Mouse (Mus musculus) activated CD4-positive, CD25-positive, alpha-beta regulatory T cell, adult 4 months (primary cell): Measurements from ENCODE around the gene Syndig1. TPM values are rescaled to one million over a fixed set of nuclear protein-coding genes. Genes with fewer than 3 reads are reported as not detected.

Experiments used
- ATAC-seq: one replicate; pipeline ENCODE4 v1.8.0; 2017
- polyA plus RNA-seq, 2 experiments: library from polyadenylated mRNA; unstranded; fragments of 100-300 nt; shearing (Covaris generic); gene quantifications; one replicate each; pipeline ENCODE4 v1.2.1; 2017

Syndig1 gene
- polyA plus RNA-seq = under 1 TPM in 1 of 2 experiments, not detected in 1; 0.32 TPM

DNA sequence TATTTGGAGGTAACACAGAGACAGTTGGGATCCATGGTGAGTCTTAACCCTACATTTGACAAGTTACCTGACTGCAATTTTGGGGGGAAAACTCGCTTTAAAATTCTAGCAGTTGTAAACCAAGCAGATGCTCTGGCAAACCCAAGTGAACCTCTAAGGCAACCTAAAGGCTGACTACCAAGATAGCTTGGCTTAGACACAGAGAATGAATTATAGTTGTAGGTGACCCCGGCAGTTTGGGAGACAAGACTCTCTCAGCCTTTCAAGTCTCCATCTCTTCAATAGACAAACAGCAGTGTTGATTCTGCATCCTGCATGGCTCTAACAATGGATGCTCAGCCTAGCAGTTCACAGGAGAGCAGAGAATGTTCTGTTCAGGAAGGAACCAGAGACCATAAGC lies at the start of gene Syndig1:
Gene Syndig1 (plus strand): TSS at position 301 of the 400 bp plus-strand sequence.
- ATAC-seq = no peak

DNA sequence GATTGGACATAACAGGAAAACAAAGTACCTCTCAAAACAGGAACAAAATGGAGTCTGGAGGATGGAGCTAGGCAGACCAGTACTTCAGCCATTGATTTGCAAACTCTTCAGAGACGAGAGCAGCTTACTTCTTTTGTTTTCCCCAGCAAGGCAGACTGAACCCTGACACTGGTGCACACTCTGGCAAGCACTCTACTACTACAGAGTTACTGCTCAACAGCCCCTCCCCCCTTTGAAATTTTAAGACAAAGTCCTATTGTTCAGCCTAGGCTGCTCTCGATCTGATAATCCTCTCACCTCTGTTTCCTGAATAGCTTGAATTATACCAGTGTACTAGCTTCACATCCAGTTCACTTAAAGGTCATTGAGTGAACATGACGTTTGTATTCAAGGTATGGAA lies 30.4 kb upstream of the Syndig1 start:
- ATAC-seq = no peak

DNA sequence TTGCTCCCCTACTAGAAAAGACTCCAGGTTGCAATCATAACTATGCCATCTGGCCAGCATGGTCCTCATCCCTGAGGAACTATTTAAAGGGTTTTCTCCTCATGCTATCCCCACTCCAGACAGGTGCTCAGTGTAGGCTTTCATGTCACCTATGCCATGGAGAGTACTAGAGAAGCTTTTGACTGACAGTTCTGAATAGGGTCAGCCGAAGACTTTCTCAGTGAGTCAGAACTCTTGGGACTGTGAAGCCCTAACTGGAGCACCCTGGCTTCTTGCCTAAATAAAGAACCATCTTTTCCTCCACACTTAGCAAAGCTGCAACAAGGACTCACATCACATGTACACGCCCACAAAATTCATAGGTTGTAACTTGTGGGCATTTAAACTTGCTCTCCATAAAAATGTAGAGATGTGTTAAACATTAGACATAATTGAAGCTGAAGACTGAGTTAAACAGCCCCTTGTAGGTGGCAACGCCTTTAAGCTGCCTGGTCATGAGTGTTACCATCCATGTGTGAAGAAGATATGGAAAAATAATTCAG lies 24.3 kb upstream of the Syndig1 start:
- ATAC-seq = no peak

DNA sequence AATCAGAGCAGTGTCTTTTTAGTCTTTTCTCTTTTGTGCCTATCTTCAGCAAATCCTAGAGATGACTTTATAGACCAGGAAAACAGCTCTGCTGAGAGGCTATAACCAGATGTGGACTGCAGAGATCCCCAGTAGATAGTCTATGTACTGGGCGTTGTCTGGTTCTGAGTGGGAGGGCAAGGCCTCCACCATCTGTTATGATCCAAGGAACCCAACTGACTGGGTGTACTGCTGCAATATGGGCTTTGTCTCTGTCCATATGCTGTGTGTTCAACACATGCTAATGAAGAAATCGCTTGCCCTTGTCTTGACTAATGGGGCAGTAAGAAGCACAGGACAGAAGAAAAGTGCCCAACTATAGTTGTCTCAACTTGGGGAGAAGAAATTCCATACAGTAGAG lies 23.8 kb upstream of the Syndig1 start:
- ATAC-seq = no peak

DNA sequence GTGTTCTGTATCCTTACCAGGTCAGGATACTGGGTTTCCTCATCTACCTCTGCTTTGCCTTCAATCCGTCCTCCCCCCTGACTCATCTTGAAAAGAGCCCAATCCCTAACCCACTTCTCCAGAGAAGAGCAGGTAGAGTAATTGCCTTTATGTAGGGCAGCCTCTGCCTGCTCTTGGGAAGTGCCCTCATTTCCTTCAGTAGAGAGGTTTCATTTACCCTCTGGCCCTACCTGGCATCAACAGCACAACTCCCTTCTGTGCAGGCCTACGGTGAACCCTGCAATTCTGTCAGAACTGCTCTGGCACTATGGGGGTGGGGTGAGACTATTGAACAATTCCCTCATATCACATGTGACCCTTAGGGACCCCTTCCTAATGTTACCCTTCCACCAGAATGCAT lies 16.1 kb upstream of the Syndig1 start:
- no peak for ATAC-seq

DNA sequence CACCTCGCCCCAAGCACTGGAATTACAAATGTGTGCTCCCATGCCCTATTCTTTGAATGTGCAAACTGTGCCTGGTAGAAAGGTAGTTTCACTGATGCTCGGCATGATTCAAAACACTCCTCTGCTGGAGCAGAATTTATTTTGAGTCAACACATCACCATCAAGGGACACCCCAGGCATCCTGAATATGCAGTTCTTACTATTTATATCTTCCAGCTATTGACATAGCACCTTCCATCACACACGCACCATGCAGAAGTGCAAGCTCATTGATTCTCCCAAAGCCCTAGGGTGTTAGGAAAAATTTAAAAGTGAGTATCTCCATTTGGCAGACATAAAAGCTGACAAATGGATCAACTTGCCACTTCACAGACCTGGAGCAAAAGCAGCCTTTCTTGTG lies 10.6 kb upstream of the Syndig1 start:
- no peak for ATAC-seq

DNA sequence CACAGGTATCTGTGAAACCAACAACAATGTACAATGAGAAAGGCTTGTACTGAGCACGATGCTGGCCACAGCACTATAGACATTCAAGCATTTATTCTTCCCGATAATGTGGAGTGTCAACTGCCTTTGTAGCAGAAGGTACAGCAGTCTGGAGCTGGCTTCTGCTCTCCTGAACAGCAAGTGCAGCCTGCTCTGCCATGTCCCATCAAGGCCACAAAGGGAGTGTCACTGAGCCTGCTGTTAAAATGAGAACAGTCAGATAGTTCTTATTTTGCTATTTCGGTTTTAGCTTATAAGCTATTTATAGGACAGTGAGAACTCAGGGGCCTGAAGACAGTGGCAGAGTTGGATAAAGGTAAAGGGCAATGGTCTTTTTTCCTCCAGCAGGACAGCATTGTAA lies 9.3 kb upstream of the Syndig1 start:
- ATAC-seq = no peak

DNA sequence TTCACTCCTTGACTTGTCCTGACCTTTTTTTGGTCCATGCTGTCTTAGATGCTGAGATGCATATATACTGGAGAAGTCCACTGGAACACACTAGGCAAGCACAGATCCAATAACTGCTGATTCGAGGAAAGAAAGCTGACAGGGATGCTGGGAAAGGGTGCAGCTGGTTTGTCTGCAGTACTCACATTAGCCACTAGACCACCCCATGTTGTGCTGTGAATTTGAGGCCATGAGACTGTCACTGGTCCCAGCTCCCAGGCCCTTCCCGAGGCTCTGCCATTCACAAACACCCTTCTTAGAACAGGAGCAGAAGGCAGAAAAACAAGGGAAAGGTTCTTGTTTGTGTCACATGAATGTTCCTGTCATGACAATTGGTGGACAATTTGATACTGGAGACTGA lies 8.8 kb upstream of the Syndig1 start:
- no peak for ATAC-seq

DNA sequence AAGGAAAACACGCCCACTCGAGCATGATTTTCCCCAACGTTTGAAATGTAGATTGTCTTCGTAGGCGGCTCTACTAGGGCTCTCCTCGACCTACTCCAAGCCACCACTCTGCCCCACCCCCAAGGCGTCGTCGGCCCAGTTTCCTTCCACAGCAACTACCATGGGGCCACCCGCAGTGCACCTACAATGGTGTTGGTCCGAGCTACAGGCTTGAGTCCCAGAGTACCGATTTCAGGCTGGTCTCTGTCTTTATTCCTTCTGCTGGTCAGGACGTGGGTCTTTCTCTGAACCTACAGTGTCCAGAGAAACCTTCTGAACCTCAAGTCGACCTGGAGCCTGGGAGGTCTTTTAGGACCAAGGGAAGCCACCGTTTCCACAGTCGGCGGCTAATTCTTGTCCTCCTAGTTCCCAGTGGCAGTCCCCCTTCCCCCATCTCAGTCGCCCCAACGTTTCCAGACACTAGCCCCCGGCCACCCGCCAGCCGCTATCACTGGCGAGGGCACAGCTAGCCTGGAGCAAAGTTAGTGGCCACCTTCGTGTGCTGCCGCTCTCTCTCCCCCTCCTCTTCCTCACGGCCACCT lies 1.0 kb downstream of the Syndig1 start:
- ATAC-seq = no peak

DNA sequence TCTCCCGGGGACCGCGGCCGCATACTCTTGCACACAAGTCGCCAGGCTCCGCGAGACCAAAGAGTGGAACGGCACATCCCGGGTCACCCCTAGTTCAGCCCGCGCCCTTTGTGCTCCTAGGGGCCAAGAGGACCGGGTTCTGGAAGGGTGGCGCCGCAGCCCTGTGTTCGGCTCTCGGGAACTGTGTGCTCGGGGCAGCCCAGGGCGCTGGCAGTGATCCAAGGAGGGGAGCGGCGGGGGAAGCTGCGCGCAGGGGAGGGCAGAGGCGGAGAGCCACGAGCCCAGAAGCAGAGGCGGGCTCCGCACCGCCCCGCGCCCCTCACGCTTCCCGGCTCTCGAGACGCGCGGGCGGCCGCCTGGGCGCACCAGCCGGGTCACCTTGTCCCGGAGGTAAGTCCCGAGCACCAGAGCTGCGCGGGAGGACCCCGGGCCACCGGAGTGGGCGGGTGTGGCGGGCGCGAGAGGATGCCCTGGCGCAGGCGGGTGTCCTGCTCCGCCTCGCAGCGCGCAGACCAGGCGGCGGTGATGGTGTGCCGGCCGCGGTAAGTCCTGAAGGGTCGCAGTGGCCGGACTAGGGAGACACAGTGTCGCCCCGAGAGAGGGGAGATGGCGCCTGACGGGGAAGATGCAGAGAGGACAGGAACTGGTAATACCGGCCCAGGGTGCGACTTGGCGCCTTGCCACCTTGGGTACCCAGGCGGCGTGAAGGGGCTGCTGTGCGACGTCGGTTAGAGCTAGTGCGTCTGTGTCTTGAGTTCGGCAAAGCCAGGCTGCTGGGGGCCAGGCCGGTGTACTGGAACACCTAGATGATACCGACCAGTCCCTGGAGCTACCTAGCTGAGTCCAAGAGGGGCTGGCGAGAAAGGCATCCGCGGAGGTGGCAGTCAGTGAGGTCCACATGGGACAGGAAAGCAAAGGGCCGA lies 1.8 kb downstream of the Syndig1 start, which contains the start of gene C530025M09Rik:
Gene C530025M09Rik (minus strand): TSS at position 678 of the 923 bp plus-strand sequence.
- no peak for ATAC-seq

DNA sequence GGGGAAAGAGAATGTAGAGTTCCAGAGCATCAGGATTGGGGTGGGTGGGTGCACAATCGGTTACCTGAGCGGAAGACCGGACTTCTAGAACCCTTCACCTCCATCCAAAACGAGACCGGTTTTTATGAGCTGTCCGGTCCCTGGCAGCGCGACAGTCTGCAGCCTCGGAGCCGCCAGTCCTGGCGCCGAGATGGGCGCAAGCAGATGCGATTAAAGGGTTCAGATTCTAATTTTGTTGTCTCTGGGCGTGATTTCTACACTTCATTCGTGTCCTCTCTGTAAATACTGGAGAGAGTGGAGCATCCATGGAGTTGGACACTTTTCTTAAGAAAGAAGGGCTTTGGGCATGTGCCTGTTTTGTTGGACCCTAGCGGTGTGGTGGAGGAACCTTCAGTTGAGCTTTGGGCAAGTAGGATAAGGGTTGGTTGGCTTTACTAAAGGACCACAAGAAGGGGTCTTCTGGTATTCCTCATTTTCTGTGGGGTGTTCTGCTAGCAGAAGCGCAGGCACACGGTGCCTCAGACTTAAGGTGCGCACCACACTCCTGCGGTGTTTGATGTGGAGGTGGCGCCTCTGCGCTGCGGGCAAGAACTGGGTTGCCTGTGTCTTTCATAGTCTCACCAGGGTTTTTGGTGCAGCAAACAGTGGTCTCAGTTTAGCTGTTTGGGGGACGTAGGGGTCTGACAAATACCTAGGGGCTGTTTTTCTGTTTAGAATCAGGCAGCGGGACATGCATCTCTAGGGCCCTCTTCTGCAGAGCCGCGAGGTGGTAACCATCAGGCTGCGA lies 2.6 kb downstream of the Syndig1 start:
- ATAC-seq = no peak

DNA sequence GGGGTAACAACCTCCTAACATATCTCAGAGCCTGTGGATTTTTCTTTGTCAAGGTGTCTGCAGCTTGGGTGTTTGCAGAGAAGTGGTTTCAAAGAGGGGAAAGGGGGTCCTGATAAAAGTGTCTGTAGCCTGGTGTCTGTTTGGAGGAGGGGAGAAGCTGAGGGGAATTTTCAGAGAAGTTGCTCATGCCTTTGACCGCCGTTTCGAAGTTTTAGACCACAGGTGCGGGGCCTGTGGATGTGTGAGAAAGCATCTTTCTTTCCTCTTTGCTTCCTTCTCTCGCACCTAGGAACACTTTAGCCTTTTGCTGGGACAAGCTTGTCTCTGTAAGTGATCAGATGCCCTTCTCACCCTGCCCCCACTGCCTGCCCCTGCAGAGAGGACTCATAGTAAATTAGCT lies 3.3 kb downstream of the Syndig1 start:
- ATAC-seq = no peak

DNA sequence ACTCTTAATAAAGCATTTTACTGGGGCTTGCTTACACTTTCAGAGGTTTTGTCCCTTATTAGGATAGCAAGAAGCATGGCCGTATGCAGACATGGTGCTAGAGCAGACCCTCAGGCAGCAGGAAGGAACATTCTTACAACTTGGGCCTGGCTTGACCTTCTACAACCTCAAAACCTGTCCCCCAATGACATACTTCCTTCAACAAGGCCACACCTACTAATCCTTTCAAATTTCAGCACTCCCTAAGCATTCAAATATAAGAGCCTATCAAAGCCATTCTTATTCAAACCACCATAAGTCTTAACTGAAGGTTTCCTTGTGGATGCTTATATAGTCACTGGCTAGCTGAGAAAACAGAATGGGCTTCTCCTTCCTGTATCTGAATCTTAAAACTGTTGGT lies 6.1 kb downstream of the Syndig1 start:
- ATAC-seq = no peak

DNA sequence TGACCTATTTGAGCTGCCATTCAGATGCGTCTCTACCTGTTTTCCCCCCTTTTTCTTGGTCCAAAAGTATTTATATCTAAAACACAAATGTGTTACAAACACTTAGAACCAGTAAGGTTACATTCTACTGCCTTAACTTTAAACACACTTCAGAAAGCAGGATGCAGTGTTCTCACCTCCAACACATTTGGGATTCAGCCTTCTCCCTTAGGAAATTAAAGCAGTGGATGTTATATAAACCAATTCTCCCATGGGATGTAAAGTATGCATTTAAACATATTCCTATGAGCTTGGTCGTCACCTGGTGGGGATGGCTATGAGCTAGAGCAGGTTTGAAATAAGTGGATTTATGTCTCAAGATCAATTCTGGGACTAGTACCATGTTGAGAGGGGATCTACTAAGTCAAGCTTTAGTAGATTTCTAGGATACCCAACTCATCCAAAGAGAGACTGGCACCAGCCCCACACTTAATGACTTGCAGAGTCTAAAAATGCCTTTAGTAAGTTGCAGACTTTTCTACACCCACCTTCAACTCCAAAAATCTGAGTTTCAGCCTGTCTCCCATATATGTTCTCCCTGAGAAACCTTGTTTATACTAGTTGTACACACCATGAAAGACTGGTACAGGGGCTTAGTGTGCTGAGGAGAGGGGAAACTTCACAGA lies 7.6 kb downstream of the Syndig1 start:
- no peak for ATAC-seq

DNA sequence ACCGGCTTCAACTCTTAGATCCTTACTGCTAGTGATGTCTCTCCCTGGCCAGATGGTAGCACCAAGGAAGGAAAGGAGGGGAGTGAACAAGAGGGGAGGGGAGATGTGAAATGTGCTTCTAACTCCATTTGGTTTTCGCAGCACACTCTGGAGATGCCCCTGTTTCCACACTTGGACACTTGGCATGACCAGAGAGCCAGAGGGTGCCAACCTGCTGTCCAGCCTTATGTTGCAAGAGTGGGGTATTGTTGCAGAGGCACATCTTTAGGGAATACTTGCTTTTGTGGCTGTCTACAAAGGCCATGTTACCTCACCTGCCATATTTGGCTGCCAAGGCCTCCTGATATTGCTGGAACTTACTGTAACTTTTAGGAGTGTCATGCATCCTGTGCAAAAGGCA lies 10.7 kb downstream of the Syndig1 start:
- no peak for ATAC-seq

DNA sequence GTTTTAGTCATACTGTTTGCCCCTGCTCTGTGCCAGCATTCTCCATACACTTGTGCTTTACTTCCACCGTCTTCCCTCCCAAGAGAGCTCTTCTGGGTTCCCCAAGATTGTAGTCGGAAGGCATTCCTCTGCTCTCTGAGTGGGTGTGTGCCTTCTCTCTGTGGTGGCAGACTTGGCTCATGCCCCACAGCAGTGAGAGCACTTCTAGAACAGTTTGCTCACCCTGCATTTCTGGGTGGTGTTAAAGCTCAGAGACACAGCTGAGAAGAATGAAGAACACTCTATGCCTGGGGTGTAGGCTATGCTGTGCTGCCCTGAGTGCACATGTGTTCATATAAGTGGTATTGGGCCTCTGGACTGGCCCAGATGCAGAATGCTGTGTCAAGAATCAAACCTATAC lies 15.6 kb downstream of the Syndig1 start:
- ATAC-seq = no peak

DNA sequence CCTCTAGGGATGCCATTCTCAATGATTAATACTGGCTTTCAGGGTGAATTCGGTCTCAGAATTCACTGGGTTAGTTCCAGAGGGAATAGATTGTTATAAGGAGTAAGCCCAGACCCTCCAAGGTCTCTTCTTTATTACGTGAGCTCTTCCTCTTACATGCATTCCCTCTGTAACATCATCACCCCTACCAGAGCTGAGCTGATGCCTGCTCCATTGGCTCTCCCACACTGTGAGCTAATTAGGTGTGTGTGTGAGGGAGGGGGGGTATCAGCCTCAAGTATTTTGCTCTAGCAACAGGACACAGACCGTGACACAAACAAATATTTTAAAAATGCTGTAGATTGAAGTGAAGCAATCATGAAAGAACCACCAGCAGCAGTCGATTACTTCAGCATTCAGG lies 19.8 kb downstream of the Syndig1 start:
- ATAC-seq = no peak

DNA sequence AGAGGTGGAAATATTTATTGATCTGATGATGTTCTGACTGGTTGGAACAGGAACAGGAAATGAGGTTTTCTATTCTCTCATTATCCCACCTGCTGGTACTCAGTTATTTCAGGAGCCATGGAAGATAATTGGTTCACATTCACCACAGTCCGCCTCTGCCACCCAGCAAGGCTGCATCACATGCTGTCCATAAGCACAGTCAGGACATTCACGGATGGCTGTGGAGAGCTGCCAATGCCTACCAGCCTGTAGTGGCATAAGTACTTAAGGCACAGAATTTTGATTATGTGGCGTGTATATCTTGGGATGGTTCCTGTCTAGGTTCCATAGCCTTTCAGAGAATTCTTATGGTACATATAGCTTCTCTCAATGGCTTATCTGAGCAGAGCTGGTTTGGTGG lies 32.0 kb downstream of the Syndig1 start:
- ATAC-seq = no peak

DNA sequence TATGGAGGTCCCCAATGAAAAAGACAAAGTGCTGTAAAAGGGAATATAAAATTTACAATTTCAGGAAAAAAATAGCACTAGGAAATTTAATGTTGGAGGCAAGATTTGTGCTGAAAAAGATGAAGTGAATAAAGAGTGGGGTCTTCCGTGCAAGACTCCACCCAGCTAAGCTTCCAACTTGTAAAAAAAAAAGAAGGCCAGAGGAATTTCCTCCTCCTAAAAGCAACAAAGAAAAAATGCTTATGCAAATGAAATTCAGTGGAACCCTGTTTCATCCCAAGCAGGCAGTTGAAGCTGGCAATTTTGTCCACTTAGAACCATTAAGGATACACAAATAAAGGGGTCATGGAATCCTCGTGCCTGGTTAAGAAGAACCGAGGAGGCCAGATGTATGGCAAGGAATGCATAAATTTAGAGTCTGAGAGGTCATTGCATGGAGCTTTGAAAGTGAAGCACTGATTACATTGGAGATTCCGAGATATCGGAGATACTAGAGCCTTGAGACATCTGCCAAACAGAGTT lies 37.0 kb downstream of the Syndig1 start:
- no peak for ATAC-seq

DNA sequence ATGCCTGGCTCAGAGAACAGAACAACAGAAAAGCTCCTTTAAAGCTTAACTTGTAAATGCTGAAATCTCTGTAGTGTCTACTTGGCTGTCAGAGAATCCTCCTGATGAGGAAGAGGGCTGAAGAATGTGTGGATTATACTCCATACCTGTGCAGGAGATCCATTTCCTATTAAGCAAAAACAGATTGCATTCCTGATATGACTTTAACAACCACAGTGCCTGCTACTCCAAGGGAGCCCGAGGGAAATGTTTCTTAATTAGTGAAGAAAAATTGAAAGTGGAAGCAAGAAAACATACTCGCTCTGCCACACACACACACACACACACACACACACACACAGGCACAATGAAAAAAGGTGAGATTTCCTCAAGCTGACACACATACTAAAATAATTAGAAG lies 41.5 kb downstream of the Syndig1 start:
- no peak for ATAC-seq

DNA sequence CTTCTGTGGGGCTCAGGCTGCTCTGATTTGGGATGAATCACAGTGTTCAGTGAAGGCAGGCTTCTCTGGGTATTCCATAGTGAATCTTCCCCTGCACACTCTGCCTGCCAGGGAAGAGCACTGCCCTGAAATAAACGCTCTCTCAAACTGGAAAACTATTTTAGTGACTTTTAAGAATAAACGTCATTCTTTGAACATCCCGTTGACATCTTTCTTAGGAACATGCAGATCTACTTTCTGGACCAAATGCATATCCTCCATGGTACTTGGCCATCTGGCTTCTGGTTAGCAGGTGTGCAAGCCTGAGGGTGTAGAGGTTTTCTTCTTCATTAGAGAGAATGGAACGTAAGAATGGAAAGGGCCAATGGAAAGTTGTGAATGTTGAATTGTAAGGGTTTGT lies 43.5 kb downstream of the Syndig1 start:
- no peak for ATAC-seq

DNA sequence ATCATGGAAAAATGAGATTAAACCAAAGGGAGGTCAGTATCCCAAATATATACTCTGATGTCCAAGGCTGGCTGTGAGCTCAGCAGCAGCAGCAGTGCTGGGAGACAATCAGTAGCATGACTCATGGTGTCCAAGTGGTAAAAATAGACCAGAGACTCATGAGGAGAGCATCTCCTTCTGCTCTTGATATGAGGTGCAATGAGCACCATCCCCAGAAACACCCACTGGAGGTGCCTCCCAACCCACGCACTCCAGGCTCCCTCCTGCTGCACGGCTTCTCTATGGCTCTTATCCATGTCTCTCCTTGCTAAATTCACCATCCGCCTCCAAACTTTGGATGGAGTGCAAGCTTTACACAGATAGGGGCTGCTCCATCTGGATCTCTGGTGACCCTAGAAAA lies 44.3 kb downstream of the Syndig1 start:
- ATAC-seq = no peak
